Mouse (Mus musculus) intestine, embryonic 16.5 days (tissue): ENCODE data around the gene Cpxm1. TPM values are rescaled to one million over a fixed set of nuclear protein-coding genes. Genes with fewer than 3 reads are reported as not detected.

ENCODE experiments used
- ATAC-seq: fragments of 200-750 bp; cut with Nextera tagmentation; 2 replicates; pipeline ENCODE4 v1.8.0; 2017; ENCODE audit warnings: moderate TSS enrichment, moderate library complexity
- H3K27ac ChIP-seq: fragments of 300-500 bp; sonication (generic); 2 replicates; pipeline ENCODE4 v1.5.1; 2014; ENCODE audit warnings: mild to moderate bottlenecking, low read length
- H3K27me3 ChIP-seq: fragments of 300-500 bp; sonication (generic); replicated peaks from 2 replicates; pipeline ENCODE4 v1.6.1; 2014; ENCODE audit warnings: low read length, control low read depth, mixed read lengths; ENCODE audit not compliant: control insufficient read depth, insufficient read depth
- H3K36me3 ChIP-seq: fragments of 300-500 bp; sonication (generic); 2 replicates; pipeline ENCODE4 v1.6.1; 2014; ENCODE audit warnings: low read length, control low read depth; ENCODE audit not compliant: control insufficient read depth, insufficient read depth
- H3K4me1 ChIP-seq: fragments of 300-500 bp; sonication (generic); 2 replicates; pipeline ENCODE4 v1.6.1; 2014; ENCODE audit warnings: low read length, control low read depth, mixed read lengths; ENCODE audit not compliant: control insufficient read depth, insufficient read depth
- H3K4me2 ChIP-seq: fragments of 300-500 bp; sonication (generic); 2 replicates; pipeline ENCODE4 v1.6.1; 2014; ENCODE audit warnings: low read depth, low read length, control low read depth
- H3K4me3 ChIP-seq: fragments of 300-500 bp; sonication (generic); 2 replicates; pipeline ENCODE4 v1.5.1; 2014; ENCODE audit warnings: mild to moderate bottlenecking, low read length
- H3K9ac ChIP-seq: fragments of 300-500 bp; sonication (generic); 2 replicates; pipeline ENCODE4 v1.6.1; 2014; ENCODE audit warnings: low read depth, low read length
- H3K9me3 ChIP-seq: fragments of 300-500 bp; sonication (generic); 2 replicates; pipeline ENCODE4 v1.6.1; 2016; ENCODE audit warnings: low read length, control low read depth; ENCODE audit not compliant: control insufficient read depth
- WGBS: fragments of 180-500 bp; shearing (Covaris S2); extraction: QIAGEN DNeasy Blood & Tissue Kit; methylation state at CpG from one replicate; pipeline ENCODE4 v1.1.7; 2014; 5-methylcytosine and 5-hydroxymethylcytosine counted together
- polyA plus RNA-seq: library from polyadenylated mRNA; unstranded; fragments of >200 nt; fragmentation: Nextera tagmentation; extraction: Ambion mirVana; gene quantifications from 2 replicates; pipeline ENCODE4 v1.2.1, GENCODE M21; 2015

Cpxm1 gene
- polyA plus RNA-seq, 1 experiment from 2014 or later, result 36.6 TPM

GRCm38 (mm10) chr2:130357551-130357950 lies 39.8 kb downstream of the Cpxm1 start:
- 93% methylated on average over 5 of the region's 5 CpGs for WGBS

GRCm38 (mm10) chr2:130353889-130354288 lies 43.5 kb downstream of the Cpxm1 start:
- Histone ChIP-seq H3K27ac (no peak overlapping the region), H3K27me3 (no peaks in the 10 kb centered on the region), H3K36me3 (no peaks in the 10 kb centered on the region), H3K9ac (no peak overlapping the region), H3K9me3 (no peaks in the 10 kb centered on the region), H3K4me2 (no peak overlapping the region), H3K4me3 (no peak overlapping the region), H3K4me1 (no peaks in the 10 kb centered on the region)
- 65% methylated on average over 3 of the region's 3 CpGs for WGBS
- ATAC-seq, result no peak

More at GRCm38 (mm10) chr2:130357551-130357950, 39.8 kb downstream of the Cpxm1 start:
- Histone ChIP-seq H3K4me1 (no peaks in the 10 kb centered on the region), H3K36me3 (no peaks in the 10 kb centered on the region), H3K9me3 (no peaks in the 10 kb centered on the region), H3K4me2 (no peak overlapping the region), H3K9ac (no peak overlapping the region), H3K4me3 (no peak overlapping the region), H3K27ac (no peak overlapping the region), H3K27me3 (peaks cover 19% of the 10 kb centered on the region)
- no peak for ATAC-seq

GRCm38 (mm10) chr2:130353411-130353810 lies 44.0 kb downstream of the Cpxm1 start:
- Histone ChIP-seq H3K27ac (no peak overlapping the region), H3K4me1 (no peaks in the 10 kb centered on the region), H3K36me3 (no peaks in the 10 kb centered on the region), H3K4me2 (no peak overlapping the region), H3K9me3 (no peaks in the 10 kb centered on the region), H3K27me3 (no peaks in the 10 kb centered on the region), H3K9ac (no peak overlapping the region), H3K4me3 (no peak overlapping the region)
- WGBS, result 93% methylated on average over 8 of the region's 8 CpGs
- no peak for ATAC-seq

- 53% methylated on average over 5 of the region's 5 CpGs for WGBS
- no peaks in the 10 kb centered on the region for H3K9me3 ChIP-seq
Observed at GRCm38 (mm10) chr2:130351758-130352339, 45.5 kb downstream of the Cpxm1 start.

DNA sequence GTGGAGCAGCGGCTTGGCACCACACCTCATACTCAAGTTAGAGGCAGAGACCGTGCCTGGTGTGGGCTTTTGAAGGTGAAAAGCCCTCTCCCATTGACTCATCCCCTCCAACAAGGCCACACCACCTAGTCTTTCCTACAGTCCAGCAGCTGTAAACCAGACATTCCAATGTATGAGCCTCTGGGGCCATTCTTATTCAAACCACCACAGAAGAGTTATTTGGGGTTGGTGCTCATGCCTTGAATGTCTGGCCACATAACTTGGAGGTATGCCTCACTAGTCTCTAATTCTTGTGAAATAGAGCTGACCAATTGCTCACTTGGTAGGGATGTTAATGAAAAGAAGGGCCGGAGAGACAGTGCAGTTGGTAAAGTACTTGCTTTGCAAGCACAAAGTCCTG lies 47.0 kb downstream of the Cpxm1 start:
- Histone ChIP-seq H3K27ac (no peak overlapping the region), H3K9me3 (no peaks in the 10 kb centered on the region), H3K4me2 (no peak overlapping the region), H3K4me3 (no peak overlapping the region), H3K27me3 (no peaks in the 10 kb centered on the region), H3K9ac (no peak overlapping the region), H3K36me3 (no peaks in the 10 kb centered on the region), H3K4me1 (no peaks in the 10 kb centered on the region)
- no peak for ATAC-seq
- 89% methylated on average over 3 of the region's 3 CpGs for WGBS

More at GRCm38 (mm10) chr2:130351758-130352339, 45.5 kb downstream of the Cpxm1 start:
- H3K27ac ChIP-seq, result no peak overlapping the region
- no peaks in the 10 kb centered on the region for H3K4me1 ChIP-seq
- H3K9ac ChIP-seq, result no peak overlapping the region
- no peak overlapping the region for H3K4me2 ChIP-seq
- no peaks in the 10 kb centered on the region for H3K36me3 ChIP-seq
- no peaks in the 10 kb centered on the region for H3K27me3 ChIP-seq
- no peak overlapping the region for H3K4me3 ChIP-seq
- no peak for ATAC-seq

DNA sequence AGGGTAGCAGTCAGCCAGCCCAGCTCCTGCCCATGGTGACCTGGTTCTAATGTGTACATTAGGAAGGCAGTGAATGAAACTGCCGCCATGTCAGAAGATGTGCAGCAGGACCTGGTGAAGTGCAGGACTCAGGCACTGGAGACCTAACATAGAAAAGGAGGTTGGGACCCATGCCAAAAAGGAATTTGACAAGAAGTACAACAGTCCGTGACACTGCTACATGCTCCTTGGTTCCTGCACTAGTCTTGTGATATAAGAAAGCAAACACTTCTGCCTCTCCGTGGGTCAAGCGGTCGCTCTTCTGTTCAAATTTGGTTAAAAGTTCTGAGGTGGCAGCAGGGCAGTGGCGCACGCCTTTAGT lies 56.2 kb downstream of the Cpxm1 start:
- Histone ChIP-seq H3K9me3 (no peaks in the 10 kb centered on the region), H3K36me3 (no peaks in the 10 kb centered on the region), H3K9ac (no peak overlapping the region), H3K27ac (no peak overlapping the region), H3K27me3 (no peaks in the 10 kb centered on the region), H3K4me3 (no peak overlapping the region), H3K4me2 (no peak overlapping the region), H3K4me1 (no peaks in the 10 kb centered on the region)
- 84% methylated on average over 7 of the region's 7 CpGs for WGBS
- ATAC-seq, result no peak

Other genes starting within 250 kb of the Cpxm1 start
- 470 and 526 TPM in 2 replicates for gene Snrpb, start 218.2 kb downstream of the Cpxm1 start, polyA plus RNA-seq
- gene Tmc2, start 202.4 kb downstream of the Cpxm1 start, polyA plus RNA-seq, result not detected in 2 replicates
- gene Nop56, start 123.1 kb downstream of the Cpxm1 start, polyA plus RNA-seq, result 209 and 237 TPM in 2 replicates
- 300 and 308 TPM in 2 replicates for gene Idh3b, start 113.0 kb downstream of the Cpxm1 start, polyA plus RNA-seq
- 0.97 and 1.2 TPM in 2 replicates for gene Ebf4, start 102.4 kb downstream of the Cpxm1 start, polyA plus RNA-seq
- gene Gm28372, start 7.7 kb upstream of the Cpxm1 start, polyA plus RNA-seq, result not detected in 2 replicates
- 0.32 TPM in 1 of 2 replicates, not detected in the other for gene 1700020A23Rik, start 7.7 kb upstream of the Cpxm1 start, polyA plus RNA-seq
- gene Tmem239, start 8.9 kb upstream of the Cpxm1 start, polyA plus RNA-seq, result not detected in 2 replicates
- 75.0 and 81.5 TPM in 2 replicates for gene Vps16, start 26.8 kb upstream of the Cpxm1 start, polyA plus RNA-seq
- 10.7 and 13.2 TPM in 2 replicates for gene Pced1a, start 27.1 kb upstream of the Cpxm1 start, polyA plus RNA-seq
- gene Ptpra, start 52.7 kb upstream of the Cpxm1 start, polyA plus RNA-seq, result 29.0 and 53.6 TPM in 2 replicates
- gene Mrps26, start 166.2 kb upstream of the Cpxm1 start, polyA plus RNA-seq, result 92.2 and 96.8 TPM in 2 replicates
- not detected in 2 replicates for gene Oxt, start 178.6 kb upstream of the Cpxm1 start, polyA plus RNA-seq
- not detected in 2 replicates for gene Avp, start 185.0 kb upstream of the Cpxm1 start, polyA plus RNA-seq
- 15.5 and 16.2 TPM in 2 replicates for gene Fastkd5, start 232.5 kb upstream of the Cpxm1 start, polyA plus RNA-seq
- 11.7 and 12.0 TPM in 2 replicates for gene Ubox5, start 232.5 kb upstream of the Cpxm1 start, polyA plus RNA-seq
- gene Lzts3, start 245.2 kb upstream of the Cpxm1 start, polyA plus RNA-seq, result 15.0 and 19.0 TPM in 2 replicates